Mouse (Mus musculus): ENCODE data around the gene Wbp1l.

- no peak for TF ChIP-seq CTCF (IDR thresholded peaks at IDR 0.05; ENCODE audit: extremely low read depth, insufficient read depth, insufficient read length, insufficient replicate concordance)
- no peak for TF ChIP-seq POLR2A (IDR thresholded peaks at IDR 0.05; ENCODE audit: low read depth, low read length)
These were observed 45.5 kb downstream of the Wbp1l start for GRCm38 (mm10) chr19:46644343-46644792.

Measured in spleen, adult 2 months (tissue).